Mouse (Mus musculus) ZHBTc4 (cell line): ENCODE measurements around the gene Scaf4.

Experiments used
- DNase-seq: peaks from one replicate; pipeline ENCODE4 v3.0.0-alpha.2; 2011; ENCODE audit warnings: low read depth, low spot score

The Scaf4 gene

DNA sequence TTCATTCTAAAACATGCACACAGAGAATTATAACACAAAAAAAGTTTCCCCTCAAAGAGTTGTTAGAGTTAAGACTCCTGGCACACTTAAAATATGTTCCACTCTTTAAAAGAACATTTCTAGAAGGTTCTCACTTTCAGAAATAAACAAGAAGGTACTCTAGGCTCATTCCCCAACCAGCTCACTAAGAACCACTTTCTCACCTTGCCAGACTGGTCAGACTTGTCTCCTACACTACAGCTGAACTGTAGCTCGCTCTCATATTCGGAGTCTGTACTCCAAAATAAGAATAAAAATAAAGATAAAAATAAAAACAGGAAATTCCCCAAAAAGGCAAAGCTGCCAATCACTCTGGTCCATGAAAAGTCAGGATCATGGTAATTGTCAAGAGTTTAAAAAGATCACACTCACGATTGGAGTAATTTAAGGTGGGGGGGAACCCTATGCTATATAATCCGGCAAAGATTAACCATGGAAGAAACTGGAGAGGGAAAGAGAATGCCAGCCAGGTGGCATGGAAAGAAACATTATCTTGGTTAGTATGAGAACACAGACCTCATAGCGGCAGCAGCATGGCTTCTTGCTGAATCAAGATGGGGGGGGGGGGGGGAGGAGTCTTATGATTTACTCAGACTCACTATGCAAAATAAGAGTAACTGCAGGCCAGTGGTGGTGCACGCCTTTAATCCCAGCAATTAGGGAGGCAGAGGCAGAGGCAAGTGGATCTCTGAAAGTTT is 80.9 kb downstream of the Scaf4 start:
- no peak for DNase-seq

DNA sequence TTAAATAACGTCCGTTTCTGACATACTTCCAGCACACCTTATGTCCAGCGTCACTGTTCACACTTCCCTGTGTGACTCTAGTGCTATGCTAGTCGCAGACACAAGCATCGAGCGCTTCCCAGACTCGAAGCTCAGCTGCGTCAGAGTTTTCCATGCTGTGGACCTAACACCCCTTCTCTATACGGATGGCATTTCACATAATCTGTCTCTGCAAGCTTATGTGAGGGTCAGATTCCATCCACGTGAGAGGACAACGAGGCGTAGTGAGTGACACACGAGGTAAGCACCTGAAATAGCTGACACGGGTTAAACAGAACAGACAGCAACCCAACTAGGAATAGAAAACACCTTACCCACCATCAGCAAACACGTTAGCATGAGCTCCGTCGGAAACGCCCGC is 82.2 kb downstream of the Scaf4 start:
- DNase-seq: no peak

DNA sequence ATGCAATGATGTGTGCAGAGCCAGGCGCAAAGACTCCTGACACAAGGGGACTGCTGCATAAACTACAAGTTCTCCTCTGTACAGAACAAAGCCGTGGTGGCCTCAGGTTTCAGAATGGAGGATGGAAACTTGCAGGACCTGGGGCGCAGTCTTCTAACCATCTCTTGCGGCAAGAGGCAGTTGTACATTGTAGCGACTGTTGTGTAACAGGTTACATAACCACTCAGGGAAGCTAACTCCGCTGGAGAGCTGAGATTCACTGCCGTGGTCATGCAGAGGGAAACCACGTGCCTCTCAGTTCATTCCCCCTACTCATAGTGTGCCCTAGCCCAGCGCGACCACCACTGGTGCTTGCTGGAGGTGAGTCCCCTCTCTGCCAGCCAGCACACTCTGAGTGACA is 85.1 kb downstream of the Scaf4 start:
- DNase-seq: no peak

DNA sequence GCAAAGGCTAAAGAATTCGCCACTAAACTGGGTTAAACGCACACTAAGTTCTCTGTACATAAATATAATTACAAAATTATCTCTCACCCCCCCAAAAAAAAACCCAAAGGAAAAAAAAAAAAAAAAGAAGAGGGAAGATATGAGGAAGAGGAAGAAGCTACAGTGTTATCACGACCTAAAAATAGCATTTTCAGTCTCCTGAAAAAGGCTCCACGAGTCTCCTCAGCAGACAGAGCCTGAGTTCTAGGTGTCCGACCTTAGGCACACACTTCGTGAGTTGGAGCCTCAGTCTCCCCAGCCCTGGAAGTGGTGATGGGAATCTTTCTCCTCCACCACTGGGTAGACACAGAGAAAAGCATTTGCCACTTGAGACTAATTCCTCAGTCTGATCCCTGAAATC is 85.7 kb downstream of the Scaf4 start:
- DNase-seq: no peak

DNA sequence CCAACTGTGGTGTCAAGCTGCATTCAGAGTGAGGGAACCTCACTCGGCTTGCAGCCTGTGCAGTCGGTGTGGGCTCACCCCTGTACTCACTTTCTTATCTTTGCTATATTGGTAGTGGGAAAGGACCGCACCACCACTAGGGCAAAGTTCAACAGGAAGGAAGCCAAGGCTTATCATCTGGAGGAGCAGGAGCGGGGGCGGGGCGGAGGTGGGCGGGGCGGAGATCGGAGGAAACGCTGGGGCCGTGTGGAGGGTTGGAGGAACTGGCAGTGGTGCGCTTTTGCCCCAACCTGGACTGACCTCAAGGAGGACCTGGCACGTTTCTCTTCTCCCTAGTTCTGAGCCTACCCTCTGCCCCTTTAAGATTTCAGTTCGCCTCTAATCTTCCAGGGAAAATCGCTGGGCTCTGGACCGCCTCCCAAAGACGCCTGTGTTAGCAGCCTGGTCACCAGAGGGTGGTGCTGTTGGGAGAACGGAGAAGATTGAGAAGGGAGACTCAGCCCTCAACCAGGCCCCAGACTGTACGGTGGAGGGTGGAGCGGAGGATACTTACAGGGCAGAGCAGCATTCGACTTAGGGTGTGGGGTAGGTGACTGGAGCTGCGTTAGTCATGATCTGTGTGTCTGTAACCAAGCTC is 86.8 kb downstream of the Scaf4 start:
- DNase-seq: peak; percentile 92

DNA sequence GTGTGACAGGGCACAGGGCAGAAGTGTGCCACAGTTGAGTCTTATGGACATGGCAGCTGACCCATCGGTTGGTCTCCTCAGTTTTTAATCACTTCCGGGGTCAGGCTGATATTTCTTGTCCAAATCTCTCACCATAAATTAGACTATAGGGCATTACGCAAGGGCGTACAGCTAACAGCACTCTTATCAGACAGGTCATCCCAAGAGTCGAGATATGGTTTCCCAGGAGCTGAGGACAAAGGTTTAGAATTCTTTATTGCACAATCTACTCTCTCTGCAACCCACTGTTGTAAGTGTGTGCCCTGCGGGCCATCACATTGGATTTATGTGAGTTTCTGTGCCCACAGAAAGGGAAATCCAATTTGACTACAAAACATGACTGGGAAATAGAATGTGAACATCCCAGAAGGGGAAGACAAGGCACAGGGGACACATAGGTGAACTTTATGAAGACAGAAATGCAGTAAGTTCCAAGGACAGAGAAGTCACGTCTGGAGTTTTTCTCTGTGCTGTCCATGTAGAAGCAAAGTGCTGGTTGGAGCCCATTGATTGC is 87.5 kb downstream of the Scaf4 start:
- DNase-seq: no peak

DNA sequence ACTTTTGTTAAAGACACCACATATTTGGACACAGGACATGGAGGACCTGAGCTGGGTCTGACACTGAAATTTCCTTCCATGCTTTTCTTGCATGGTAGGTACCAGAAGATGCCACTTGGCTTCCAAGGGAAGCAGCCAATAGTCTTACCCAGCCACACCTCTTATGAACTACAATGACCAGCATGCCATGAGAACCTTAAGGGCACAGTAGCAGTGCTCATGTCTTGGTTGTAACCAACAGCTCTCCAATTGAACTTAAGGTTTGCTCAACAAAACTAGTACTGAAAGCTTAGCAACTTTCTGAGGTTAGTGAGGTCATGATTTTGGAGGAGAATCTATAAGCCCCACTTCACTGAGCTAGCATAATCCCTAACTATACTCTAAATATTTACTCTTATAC is 90.6 kb downstream of the Scaf4 start:
- no peak for DNase-seq

DNA sequence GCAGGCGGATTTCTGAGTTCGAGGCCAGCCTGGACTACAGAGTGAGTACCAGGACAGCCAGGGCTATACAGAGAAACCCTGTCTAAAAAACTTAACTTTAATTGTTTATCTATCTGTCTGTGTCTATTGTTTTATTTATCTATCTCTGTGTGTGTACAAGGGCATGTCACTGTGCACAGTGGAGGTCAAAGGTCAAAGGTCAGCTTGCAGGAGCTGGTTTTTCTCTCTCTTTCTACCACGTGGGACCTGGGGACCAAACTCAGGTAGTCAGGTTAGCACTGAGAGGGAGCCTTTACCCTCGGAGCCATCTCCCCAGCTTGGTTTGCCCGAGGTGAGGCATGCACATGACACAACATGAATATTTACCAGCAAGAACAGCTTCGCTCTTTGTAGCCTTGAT is 93.0 kb downstream of the Scaf4 start:
- DNase-seq: no peak

DNA sequence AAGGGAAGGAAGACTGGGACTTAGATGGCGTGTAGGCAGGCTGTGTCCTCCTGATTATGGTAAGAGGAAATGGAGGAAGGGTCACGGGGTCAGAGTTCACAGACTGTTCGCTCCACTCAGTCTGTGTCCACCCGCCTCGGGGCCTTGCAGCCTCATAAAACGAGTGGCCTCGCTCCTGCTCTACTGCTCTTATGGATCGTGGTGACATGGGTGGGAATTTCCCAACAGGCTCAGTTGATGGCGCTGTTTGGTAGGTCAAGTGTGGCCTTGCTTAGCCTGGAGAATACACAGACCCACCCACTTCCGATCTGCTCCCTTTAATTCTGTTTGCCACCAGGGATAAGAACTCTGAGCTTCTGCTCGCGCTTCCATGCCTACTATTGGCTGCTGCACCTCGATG is 96.8 kb downstream of the Scaf4 start:
- DNase-seq: peak; percentile 76

DNA sequence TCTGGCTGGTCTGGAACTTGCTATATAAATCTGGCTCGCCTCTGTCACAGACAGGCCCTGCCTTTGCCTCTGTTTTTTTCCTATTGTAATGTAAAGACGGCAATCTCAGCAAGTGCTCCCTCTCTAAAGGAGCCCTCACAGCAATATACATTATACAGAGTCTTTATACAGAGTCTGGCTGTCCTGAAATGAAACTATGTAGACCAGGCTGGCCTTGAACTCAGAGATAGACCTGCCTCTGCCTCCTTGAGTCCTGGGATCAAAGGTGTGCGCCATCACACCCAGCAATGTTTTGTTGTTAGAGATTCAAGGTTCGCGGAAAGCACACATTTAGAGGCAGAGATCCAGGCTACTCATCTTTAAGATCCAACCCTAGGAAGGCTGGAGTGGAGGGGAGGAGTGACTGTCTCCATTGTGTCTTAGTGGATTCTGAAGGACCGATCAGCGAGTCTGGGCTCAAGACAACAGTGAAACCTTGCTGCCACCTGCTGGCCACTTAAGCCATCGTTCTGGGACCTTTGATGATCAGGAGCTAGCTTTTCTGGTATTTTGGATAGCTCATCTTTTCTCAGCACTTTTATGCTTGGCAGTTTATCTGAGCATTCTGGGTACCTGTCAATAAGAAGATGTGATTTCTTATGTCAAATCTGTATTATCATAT is 98.2 kb downstream of the Scaf4 start:
- peak; percentile 92 for DNase-seq

DNA sequence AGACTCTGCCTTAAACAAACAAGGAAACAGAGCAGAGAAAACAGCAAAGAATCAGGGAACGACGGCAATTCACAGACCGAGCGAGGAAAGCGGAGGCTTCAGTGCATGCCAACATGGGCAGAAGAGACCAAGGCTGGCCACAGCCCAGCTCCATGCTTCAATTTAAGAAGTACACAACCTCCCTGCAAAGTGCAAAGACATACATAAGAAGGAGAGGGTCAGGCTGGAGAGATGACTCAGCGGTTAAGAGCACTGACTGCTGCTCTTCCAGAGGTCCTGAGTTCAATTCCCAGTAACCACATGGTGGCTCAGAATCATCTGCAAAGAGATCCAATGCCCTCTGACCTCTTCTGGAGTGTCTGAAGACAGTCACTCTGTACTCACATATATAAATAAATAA is 100.2 kb downstream of the Scaf4 start:
- no peak for DNase-seq

DNA sequence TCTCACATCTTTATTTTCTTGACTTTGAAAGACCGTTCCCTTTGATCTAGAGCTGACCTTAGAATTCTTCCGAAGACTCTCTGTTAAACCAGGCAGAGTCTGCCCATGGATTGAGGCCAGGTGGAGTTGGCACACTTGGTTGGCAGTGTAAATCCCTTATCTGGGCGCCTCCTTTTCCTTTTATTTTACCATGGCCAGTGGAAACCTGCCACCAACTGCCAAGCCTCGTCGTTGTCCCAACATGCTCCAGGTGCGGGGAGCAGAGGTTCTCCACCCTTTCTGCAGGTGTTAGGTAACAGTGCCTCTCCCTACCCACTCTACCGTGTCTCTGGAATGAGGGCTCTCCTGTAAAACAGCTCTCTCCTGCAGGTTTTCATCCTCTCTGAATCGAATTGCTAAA is 102.6 kb downstream of the Scaf4 start:
- no peak for DNase-seq

DNA sequence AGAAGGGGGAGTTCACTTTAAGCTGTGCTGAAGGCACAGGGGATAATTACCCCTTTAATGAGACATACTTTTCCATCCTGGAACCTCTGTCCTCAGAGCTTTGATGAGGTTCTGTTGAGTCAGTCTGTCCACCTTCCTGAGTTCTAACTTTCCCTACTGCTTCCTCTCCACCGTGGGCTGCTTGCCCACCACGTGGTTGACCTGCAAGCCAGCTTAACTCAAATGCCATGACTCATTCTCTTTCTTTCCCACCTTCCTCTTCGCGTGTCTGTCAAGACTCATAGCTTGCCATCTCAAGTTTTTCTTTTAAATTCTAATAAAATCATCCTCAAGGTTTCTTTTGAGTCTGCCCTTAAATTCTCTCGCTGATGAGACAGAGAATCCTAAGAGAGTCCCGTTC is 103.3 kb downstream of the Scaf4 start:
- DNase-seq: no peak

DNA sequence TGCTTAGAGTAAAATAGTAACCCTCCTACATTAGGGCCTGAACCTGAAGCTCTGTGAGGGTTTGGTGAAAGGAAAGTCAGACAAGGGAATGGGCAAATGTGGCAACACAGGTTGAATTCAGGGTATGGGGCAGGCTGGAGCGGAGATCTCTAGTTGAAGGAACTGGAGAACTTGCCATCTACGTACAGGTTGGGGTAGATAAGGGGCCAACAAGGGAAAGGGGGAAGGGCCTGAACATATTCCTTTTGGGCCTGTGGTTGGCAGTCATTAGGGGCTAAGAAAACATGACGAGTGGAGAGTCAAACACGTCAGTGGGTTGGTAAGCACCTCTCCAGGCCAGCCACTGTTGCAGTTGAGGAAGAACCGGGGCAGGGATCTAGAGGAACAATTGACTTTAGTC is 104.4 kb downstream of the Scaf4 start:
- no peak for DNase-seq

DNA sequence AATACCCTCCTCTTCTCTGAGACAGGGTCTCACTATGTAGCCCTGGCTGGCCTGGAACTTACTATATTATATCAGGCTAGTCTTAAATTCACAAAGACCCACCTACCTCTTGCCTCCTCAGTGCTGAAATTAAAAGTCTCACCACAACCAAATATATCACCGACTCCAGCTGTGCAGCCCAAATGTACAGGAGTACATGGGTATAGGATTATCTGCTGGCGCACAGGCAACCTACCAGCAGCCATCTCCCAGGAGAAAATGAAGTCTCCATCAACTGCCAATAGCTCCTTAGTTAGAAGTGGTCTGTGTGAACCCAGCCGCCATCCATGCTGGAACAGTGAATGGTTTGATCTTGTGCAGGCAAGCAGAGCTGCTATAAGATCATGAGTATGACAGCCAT is 105.9 kb downstream of the Scaf4 start:
- no peak for DNase-seq

DNA sequence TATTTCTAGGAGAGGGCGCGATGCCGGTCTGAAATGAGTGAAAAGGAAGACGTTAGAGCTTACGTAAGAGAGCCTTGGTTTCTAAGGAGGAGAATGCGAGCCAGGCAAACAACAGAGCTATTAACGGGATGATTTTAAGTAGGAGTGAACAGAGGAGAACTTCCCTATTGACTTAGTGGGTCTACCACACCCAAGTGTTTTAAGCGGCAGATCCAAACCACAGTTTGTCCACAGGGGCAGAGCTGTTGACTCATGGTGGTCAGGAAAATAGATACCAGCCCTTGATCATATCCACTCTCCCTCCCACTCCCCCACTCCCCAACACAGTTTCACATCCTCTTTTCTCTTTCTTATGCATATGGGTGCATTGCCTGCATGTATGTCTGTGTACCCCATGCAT is 106.9 kb downstream of the Scaf4 start:
- DNase-seq: no peak

DNA sequence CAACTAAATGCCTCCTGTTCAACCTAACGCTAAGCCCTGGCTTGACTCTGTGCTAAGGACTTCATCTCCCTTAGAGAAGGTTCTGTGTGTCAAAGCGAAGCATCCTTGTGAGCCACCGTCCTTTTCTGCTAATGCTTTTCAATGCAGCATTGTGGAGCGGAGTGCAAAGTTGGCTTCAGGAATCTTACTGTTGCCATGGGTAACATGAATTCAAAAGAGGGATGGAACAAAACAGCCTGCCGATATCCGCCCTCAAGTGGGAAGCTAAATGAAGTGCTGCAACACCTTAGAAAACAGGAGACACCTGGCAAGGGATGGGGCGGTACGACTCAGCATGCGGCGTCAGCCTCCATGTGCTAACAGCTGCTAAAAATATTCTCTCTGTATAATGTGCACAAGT is 107.8 kb downstream of the Scaf4 start:
- peak; percentile 53 for DNase-seq
